Mouse (Mus musculus): ENCODE measurements at regions not wholly inside any gene's neighbourhood (a gene's known extent, or its start where the extent isn't known, plus 50 kb on each side); places are given as distances from the start of the nearest gene placed in this dataset.

DNA sequence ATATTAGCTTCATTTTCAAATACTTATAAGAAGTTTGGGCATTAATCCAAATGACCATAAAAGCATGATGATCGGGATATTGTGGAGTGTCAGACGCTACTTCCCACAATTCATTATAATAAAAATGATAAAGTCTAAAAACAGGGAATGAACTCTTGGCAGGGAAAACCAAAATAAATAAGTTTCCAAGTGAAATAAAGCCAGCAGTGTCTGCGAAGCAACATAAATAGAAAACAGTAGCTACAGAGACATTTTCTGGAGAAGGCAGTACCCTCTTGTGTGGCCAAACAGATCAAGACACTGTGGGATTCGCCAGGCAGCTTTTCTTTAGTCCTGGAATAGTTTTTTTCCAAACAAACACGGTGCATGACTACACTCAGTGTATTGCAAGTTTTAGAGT is 172.7 kb upstream of the Hand2 start:
- TF ChIP-seq SIN3A (IDR thresholded peaks at IDR 0.05; ENCODE audit: low read length) (no peak), JUN (IDR thresholded peaks at IDR 0.05; ENCODE audit: insufficient read depth, low read depth, low read length) (no peak), MAFK (IDR thresholded peaks at IDR 0.05; ENCODE audit: insufficient replicate concordance, low read length) (no peak), KAT2A (IDR thresholded peaks at IDR 0.05; ENCODE audit: insufficient replicate concordance, low read length) (no peak), NRF1 (IDR thresholded peaks at IDR 0.05; ENCODE audit: low read depth, low read length) (no peak), CHD1 (IDR thresholded peaks at IDR 0.05; ENCODE audit: low read depth, low read length) (no peak)
- dilution Hi-C loops (cut with MboI; ENCODE audit: extremely low pct_ligation_motif_present, extremely low pct_unique_long_range_greater_than_20kb, low sequenced_read_pairs): no loop called here
- H3K4me2 ChIP-seq (ENCODE audit: insufficient read depth, low read depth, poor library complexity, severe bottlenecking): no peak overlapping the region
- no peaks in the 10 kb centered on the region for H3K4me1 ChIP-seq (ENCODE audit: control insufficient read depth in 1 of 2, insufficient read depth in 2 of 2)
- no peaks in the 10 kb centered on the region for H3K27me3 ChIP-seq (replicated peaks)
- no peaks in the 10 kb centered on the region for H3K36me3 ChIP-seq (replicated peaks in 1 of 2; ENCODE audit: control insufficient read depth in 1 of 2, insufficient read depth in 1 of 2, low read length in 1 of 2)
- no peaks in the 10 kb centered on the region for H3K9me3 ChIP-seq (replicated peaks; ENCODE audit: low read length)
- in situ Hi-C loops (cut with MboI; ENCODE audit: low pct_ligation_motif_present, low pct_unique_long_range_greater_than_20kb, low sequenced_read_pairs): no loop called here
- H3K4me3 ChIP-seq (replicated peaks in 1 of 3; ENCODE audit: low read depth in 2 of 3, low read length in 2 of 3, poor library complexity in 1 of 3): no peak overlapping the region
- no peak for DNase-seq (ENCODE audit: extremely low read depth)
- H3K9ac ChIP-seq (ENCODE audit: insufficient read depth, low read depth): no peak overlapping the region
- H3K27ac ChIP-seq (ENCODE audit: insufficient read depth, low read depth): no peak overlapping the region
- H3K79me2 ChIP-seq (replicated peaks; ENCODE audit: control insufficient read depth, extremely low read depth, insufficient read depth, poor library complexity, severe bottlenecking): no peaks in the 10 kb centered on the region

DNA sequence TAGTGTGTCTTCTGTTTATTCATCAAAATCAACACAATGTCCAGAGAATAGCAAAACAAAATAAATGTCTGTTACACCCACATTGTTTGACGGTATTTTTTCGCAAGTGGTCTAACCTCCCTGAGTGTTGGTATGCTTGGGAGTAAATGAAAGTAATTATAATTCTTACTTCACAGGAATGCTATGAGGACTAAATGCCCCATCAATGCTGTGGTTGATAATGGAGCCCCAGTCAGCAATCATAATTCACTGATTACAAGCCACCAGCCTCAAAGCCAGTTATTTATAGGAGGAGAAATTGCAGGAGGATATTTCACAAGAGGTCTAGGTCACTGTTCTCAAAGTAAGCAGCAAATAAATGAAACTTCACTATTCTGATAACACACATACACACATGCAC is 129.6 kb upstream of the Hand2 start:
- Histone ChIP-seq H3K79me2 (replicated peaks; ENCODE audit: control insufficient read depth, extremely low read depth, insufficient read depth, poor library complexity, severe bottlenecking) (no peaks in the 10 kb centered on the region), H3K9ac (ENCODE audit: insufficient read depth, low read depth) (no peak overlapping the region), H3K4me3 (replicated peaks in 1 of 3; ENCODE audit: low read depth in 2 of 3, low read length in 2 of 3, poor library complexity in 1 of 3) (no peak overlapping the region), H3K4me1 (ENCODE audit: control insufficient read depth in 1 of 2, insufficient read depth in 2 of 2) (no peaks in the 10 kb centered on the region), H3K36me3 (replicated peaks in 1 of 2; ENCODE audit: control insufficient read depth in 1 of 2, insufficient read depth in 1 of 2, low read length in 1 of 2) (no peaks in the 10 kb centered on the region), H3K27ac (ENCODE audit: insufficient read depth, low read depth) (no peak overlapping the region), H3K4me2 (ENCODE audit: insufficient read depth, low read depth, poor library complexity, severe bottlenecking) (no peak overlapping the region), H3K27me3 (replicated peaks) (no peaks in the 10 kb centered on the region), H3K9me3 (replicated peaks; ENCODE audit: low read length) (no peaks in the 10 kb centered on the region)
- dilution Hi-C loops (cut with MboI; ENCODE audit: extremely low pct_ligation_motif_present, extremely low pct_unique_long_range_greater_than_20kb, low sequenced_read_pairs) (no loop called here), in situ Hi-C loops (cut with MboI; ENCODE audit: low pct_ligation_motif_present, low pct_unique_long_range_greater_than_20kb, low sequenced_read_pairs) (no loop called here)
- DNase-seq (ENCODE audit: extremely low read depth): no peak
- TF ChIP-seq GABPA (IDR thresholded peaks at IDR 0.05; ENCODE audit: insufficient replicate concordance, low read depth, low read length) (no peak), CTCF (conservative IDR thresholded peaks at IDR 0.05 in 1 of 2, IDR thresholded peaks at IDR 0.05 in 1 of 2; ENCODE audit: low read depth in 2 of 2, low read length in 2 of 2) (no peak), NRF1 (IDR thresholded peaks at IDR 0.05; ENCODE audit: low read depth, low read length) (no peak), MYC (IDR thresholded peaks at IDR 0.05; ENCODE audit: low read depth, low read length) (no peak)

DNA sequence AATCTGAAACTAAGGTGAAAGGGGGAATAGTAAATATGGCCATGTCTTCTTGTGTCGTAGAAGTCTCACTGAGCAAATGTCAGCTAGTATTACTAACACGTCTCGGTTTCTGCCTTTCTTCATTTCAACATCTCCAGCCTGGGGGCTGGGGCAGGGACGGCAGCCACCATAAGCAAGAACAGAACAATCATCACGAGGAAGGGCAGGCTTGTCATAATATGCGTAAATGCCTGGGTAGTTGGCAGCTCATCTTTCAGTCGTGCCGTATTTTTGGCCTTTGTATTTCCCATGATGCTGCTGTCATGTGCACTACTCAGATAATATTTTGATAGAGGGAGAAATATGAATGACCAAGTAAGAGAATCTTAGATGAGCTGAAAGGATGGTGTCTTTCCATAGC is 120.5 kb upstream of the Hand2 start:
- no peak for DNase-seq (ENCODE audit: extremely low read depth)
- Histone ChIP-seq H3K4me1 (ENCODE audit: control insufficient read depth in 1 of 2, insufficient read depth in 2 of 2) (no peaks in the 10 kb centered on the region), H3K36me3 (replicated peaks in 1 of 2; ENCODE audit: control insufficient read depth in 1 of 2, insufficient read depth in 1 of 2, low read length in 1 of 2) (no peaks in the 10 kb centered on the region), H3K9ac (ENCODE audit: insufficient read depth, low read depth) (no peak overlapping the region), H3K4me3 (replicated peaks in 1 of 3; ENCODE audit: low read depth in 2 of 3, low read length in 2 of 3, poor library complexity in 1 of 3) (no peak overlapping the region), H3K9me3 (replicated peaks; ENCODE audit: low read length) (no peaks in the 10 kb centered on the region), H3K4me2 (ENCODE audit: insufficient read depth, low read depth, poor library complexity, severe bottlenecking) (no peak overlapping the region), H3K27me3 (replicated peaks) (no peaks in the 10 kb centered on the region), H3K27ac (ENCODE audit: insufficient read depth, low read depth) (no peak overlapping the region), H3K79me2 (replicated peaks; ENCODE audit: control insufficient read depth, extremely low read depth, insufficient read depth, poor library complexity, severe bottlenecking) (no peaks in the 10 kb centered on the region)
- in situ Hi-C loops (cut with MboI; ENCODE audit: low pct_ligation_motif_present, low pct_unique_long_range_greater_than_20kb, low sequenced_read_pairs): no loop called here
- TF ChIP-seq PAX5 (IDR thresholded peaks at IDR 0.05; ENCODE audit: low read length) (no peak), CHD1 (IDR thresholded peaks at IDR 0.05; ENCODE audit: low read depth, low read length) (no peak), EP300 (IDR thresholded peaks at IDR 0.05; ENCODE audit: low read length) (no peak), USF2 (conservative IDR thresholded peaks at IDR 0.05; ENCODE audit: low read depth, low read length) (no peak), POLR2A (IDR thresholded peaks at IDR 0.05; ENCODE audit: low read depth, low read length) (no peak), RCOR1 (conservative IDR thresholded peaks at IDR 0.05; ENCODE audit: low read depth, low read length) (no peak), KAT2A (IDR thresholded peaks at IDR 0.05; ENCODE audit: insufficient replicate concordance, low read length) (no peak), UBTF (IDR thresholded peaks at IDR 0.05; ENCODE audit: low read depth, low read length) (no peak), ZC3H11A (IDR thresholded peaks at IDR 0.05; ENCODE audit: low read depth, low read length) (no peak), GABPA (IDR thresholded peaks at IDR 0.05; ENCODE audit: insufficient replicate concordance, low read depth, low read length) (no peak), SMC3 (IDR thresholded peaks at IDR 0.05; ENCODE audit: low read depth, low read length) (no peak)
- dilution Hi-C loops (cut with MboI; ENCODE audit: extremely low pct_ligation_motif_present, extremely low pct_unique_long_range_greater_than_20kb, low sequenced_read_pairs): no loop called here
